Mouse (Mus musculus) embryonic stem cell, embryonic (primary cell): ENCODE data around the gene Rapgef6.

Source experiments
- CTCF ChIA-PET, 4 experiments: fragments of 300-600 bp in 2 of 4; fragments of 350-600 bp in 2 of 4; sonication (Branson Sonifier 250); formaldehyde crosslinking; loops; one replicate each; lab custom pipeline; 2022; ENCODE audit warnings: inconsistent platforms in 2 of 4; lab: Charles Lee
- POLR2A ChIA-PET, 4 experiments: fragments of 300-600 bp in 2 of 4; fragments of 350-600 bp in 2 of 4; sonication (Branson Sonifier 250); formaldehyde crosslinking; loops; one replicate each; lab custom pipeline; 2022; ENCODE audit warnings: antibody characterized with exemption in 4 of 4, inconsistent platforms in 1 of 4; lab: Charles Lee

Rapgef6 gene

GRCm38 (mm10) chr11:54522529-54523430 is at the start of gene Rapgef6:
Gene Rapgef6, plus strand, starts transcription at chr11:54522847.
- ChIA-PET POLR2A (interaction anchor here (0.5 to 3.5 kb wide), 106 partner anchors 8 to 946 kb away, joined by 3 to 38 read pairs (median 4); partner anchors contain the start of genes Fnip1 (in 3 of the 4), Cdc42se2 (in 2 of the 4), G3bp1 (in 1 of the 4) and Gm2a (in 1 of the 4)), CTCF (interaction anchor here (0.6 to 3.6 kb wide), 7 partner anchors 12 to 521 kb away, joined by 3 to 14 read pairs (median 4); no protein-coding TSS in a partner anchor)

DNA sequence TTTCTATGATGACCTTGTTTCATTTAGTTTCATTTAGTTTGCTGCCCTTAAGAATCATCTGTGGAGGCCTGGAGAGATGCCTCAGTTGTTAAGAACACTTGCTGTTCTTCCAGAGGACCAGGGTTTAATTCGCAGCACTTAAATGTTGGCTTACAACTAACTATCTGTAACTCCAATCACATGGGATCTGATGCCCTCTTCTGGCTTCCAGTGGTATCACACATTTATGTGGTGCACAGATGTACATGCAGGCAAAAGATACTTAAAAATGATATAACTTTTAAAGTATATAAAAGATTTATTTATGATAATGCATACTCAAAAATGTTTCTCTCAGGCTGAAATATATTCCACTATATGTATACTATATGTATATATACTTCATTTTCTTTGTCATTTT is 44.2 kb upstream of the Rapgef6 start:
- ChIA-PET CTCF (no interaction called here), POLR2A (no interaction called here)

- ChIA-PET CTCF (no interaction called here), POLR2A (interaction anchor here in 1 of 4 experiments (1.7 kb wide), 1 partner anchor 36 kb away, joined by 5 read pairs; the partner anchor contains the start of gene Rapgef6)
Observed at GRCm38 (mm10) chr11:54486041-54486440, 36.6 kb upstream of the Rapgef6 start.

DNA sequence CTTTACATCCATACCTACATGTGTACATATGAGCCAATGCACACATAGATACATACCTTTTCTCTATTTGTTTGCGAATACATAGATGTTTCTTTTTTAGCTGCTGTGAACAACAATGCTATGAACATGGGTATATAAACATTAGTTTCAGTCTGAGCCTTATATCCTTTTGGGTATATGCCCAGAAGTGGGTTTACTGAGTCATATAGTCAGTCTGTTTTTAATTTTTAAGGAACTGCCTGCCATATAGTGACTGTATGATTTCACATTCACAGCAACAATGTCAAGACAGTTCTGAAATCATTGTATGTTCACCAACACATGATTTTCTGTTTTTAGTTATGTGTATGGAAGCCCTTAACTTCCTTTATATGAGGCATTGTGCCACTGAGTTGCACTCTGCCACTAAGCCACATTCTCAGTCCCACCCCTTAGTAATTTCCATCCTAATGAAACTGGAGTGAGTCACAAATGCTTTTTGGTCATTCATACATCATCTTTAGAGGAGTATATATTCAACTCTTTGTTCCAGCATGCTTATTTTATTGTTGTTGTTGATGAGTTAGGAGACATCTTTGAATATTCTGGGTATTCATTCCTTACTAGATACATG is 30.6 kb upstream of the Rapgef6 start:
- CTCF ChIA-PET = interaction anchor here in 1 of 4 experiments (0.7 kb wide), 1 partner anchor 1044 kb away, joined by 5 read pairs; no protein-coding TSS in a partner anchor
- POLR2A ChIA-PET = interaction anchor here in 2 of 4 experiments (0.6 to 2.0 kb wide), 5 partner anchors 23 to 272 kb away, joined by 3 to 6 read pairs (median 3); partner anchors contain the start of genes Fnip1 (in 1 of the 2) and Rapgef6 (in 1 of the 2)

GRCm38 (mm10) chr11:54492559-54492958 is 30.1 kb upstream of the Rapgef6 start:
- ChIA-PET CTCF (interaction anchor here in 1 of 4 experiments (0.7 kb wide), 1 partner anchor 1044 kb away, joined by 5 read pairs; no protein-coding TSS in a partner anchor), POLR2A (interaction anchor here in 2 of 4 experiments (0.6 to 1.7 kb wide), 2 partner anchors 30 to 271 kb away, joined by 3 to 6 read pairs; partner anchors contain the start of gene Rapgef6 (in 1 of the 2))

GRCm38 (mm10) chr11:54499838-54500237 is 22.8 kb upstream of the Rapgef6 start:
- ChIA-PET CTCF (no interaction called here), POLR2A (interaction anchor here in 2 of 4 experiments (1.3 to 2.0 kb wide), 5 partner anchors 13 to 27 kb away, joined by 3 to 6 read pairs (median 4); partner anchors contain the start of gene Rapgef6 (in 2 of the 2))

DNA sequence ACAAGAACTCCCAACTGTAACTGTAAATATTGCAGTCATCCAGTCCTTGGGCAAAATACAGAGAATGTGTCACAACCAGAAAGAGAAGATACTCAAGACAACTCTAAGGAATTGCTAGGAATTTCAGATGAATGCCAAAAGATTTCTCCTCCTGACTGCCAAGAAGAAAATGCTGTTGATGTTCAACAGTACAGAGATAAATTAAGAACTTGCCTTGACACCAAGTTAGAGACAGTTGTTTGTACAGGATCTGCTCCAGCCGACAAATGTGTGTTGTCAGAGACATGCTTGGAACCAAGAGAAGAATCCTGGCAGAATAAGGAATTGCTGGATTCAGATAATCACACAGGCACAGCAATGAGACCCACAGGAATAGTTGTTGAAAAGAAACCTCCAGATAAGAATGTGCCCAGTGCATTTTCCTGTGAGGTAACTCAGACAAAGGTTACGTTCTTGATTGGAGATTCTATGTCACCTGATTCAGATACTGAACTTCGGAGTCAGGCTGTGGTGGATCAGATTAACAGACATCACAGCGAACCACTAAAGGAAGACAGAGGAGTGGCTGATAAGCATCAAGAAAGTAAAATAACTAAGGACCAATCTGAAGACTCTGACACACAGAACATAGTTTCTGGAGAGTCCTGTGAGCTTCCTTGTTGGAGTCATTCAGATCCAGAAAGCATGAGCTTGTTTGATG is 20.0 kb upstream of the Rapgef6 start:
- CTCF ChIA-PET = no interaction called here
- POLR2A ChIA-PET = interaction anchor here in 2 of 4 experiments (0.6 to 3.6 kb wide), 5 partner anchors 14 to 1581 kb away, joined by 3 to 15 read pairs (median 5); partner anchors contain the start of gene Rapgef6 (in 2 of the 2)

DNA sequence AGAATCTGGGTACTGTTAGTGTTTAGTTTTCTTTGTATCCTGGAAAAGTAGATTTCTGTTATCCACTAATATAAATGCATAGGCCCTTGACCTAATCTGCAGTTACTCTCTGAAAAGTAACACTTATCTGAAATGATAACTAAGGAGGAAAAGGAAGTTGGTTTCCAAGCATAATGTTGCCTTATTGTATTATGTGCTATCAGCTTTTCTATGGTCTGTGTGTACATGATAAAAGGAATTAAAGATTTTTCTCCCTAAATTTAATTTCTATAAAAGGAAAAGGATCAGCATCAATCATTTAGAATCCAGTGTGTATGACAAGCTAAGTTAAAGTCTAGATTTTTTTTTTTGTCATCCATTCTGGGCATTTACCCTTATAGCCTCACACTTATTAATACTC is 9.1 kb upstream of the Rapgef6 start:
- POLR2A ChIA-PET = interaction anchor here in 3 of 4 experiments (0.5 to 1.9 kb wide), 5 partner anchors 9 to 90 kb away, joined by 3 to 12 read pairs (median 5); partner anchors contain the start of gene Rapgef6 (in 2 of the 3)
- CTCF ChIA-PET = no interaction called here

- POLR2A ChIA-PET = interaction anchor here (0.6 to 3.5 kb wide), 100 partner anchors 8 to 947 kb away, joined by 3 to 38 read pairs (median 4); partner anchors contain the start of genes Fnip1 (in 3 of the 4), Cdc42se2 (in 2 of the 4), G3bp1 (in 1 of the 4) and Il3 (in 1 of the 4)
- CTCF ChIA-PET = interaction anchor here in 3 of 4 experiments (0.6 to 3.6 kb wide), 5 partner anchors 13 to 256 kb away, joined by 3 to 14 read pairs (median 4); no protein-coding TSS in a partner anchor
Observed at GRCm38 (mm10) chr11:54521927-54522528, 619 bp upstream of the Rapgef6 start.

DNA sequence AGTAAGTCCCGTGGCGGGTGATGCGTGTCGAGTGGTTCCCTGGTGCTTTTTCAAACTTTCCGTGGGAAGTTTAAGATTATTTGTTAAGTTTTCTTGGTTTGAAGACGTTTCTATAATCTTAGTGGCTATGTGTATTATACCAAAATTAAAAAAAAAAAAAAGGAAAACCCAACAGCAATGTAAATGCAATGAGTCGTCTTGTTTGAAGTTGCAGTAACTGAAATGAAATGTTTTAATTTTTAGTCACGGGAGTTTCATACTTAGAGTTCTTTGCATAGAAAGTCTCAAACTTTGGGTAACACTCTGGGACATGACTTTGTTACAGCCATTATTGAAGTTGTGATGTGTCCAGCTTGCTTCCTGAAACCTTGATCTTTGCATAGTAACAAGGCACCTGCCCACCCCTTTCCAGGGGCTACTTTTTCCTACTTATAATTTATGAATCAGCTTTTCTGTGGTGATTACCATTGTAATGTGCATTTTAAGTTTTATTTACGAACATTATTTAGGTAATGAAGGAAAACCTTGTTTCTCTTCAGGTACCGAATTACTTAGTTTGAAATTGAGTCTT is 869 bp downstream of the Rapgef6 start:
- ChIA-PET POLR2A (interaction anchor here (0.6 to 3.5 kb wide), 50 partner anchors 8 to 945 kb away, joined by 3 to 38 read pairs (median 6); partner anchors contain the start of genes Cdc42se2 (in 2 of the 4), Fnip1 (in 2 of the 4), G3bp1 (in 1 of the 4) and Gm2a (in 1 of the 4)), CTCF (interaction anchor here in 3 of 4 experiments (0.6 to 3.6 kb wide), 3 partner anchors 12 to 521 kb away, joined by 3 to 14 read pairs (median 13); no protein-coding TSS in a partner anchor)

DNA sequence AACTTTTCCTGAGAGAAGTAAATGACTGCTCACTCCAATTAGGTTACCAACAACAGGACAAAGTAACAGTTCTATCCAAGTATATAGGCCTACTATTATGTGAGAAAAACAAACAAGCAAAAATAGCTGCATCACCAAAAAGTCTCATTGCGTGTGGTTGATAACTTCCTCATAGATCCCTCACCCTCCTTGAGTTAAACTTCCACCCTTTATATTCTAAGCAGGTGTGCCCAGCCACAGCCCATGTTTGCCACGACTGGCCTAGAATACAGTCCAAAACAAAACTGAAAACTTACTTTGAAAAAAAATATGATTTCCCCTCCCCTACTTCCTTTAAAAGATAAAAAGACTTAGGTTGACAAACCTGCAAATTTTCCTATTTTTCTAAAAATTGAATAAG is 5.4 kb downstream of the Rapgef6 start:
- POLR2A ChIA-PET = interaction anchor here in 1 of 4 experiments (0.8 to 1.2 kb wide), 4 partner anchors 11 to 59 kb away, joined by 3 read pairs; no protein-coding TSS in a partner anchor

GRCm38 (mm10) chr11:54530391-54530790 is 7.7 kb downstream of the Rapgef6 start:
- CTCF ChIA-PET = no interaction called here
- POLR2A ChIA-PET = interaction anchor here (0.9 to 3.5 kb wide), 11 partner anchors 8 to 92 kb away, joined by 3 to 36 read pairs (median 4); partner anchors contain the start of gene Rapgef6 (in 4 of the 4)

More for the DNA sequence above, 5.4 kb downstream of the Rapgef6 start:
- CTCF ChIA-PET = interaction anchor here in 1 of 4 experiments (0.5 kb wide), 1 partner anchor 45 kb away, joined by 3 read pairs; no protein-coding TSS in a partner anchor

- POLR2A ChIA-PET = interaction anchor here (0.8 to 3.5 kb wide), 12 partner anchors 8 to 93 kb away, joined by 3 to 36 read pairs (median 4); partner anchors contain the start of genes Rapgef6 (in 4 of the 4) and Fnip1 (in 1 of the 4)
- CTCF ChIA-PET = interaction anchor here in 1 of 4 experiments (0.6 kb wide), 1 partner anchor 468 kb away, joined by 5 read pairs; no protein-coding TSS in a partner anchor
Observed at GRCm38 (mm10) chr11:54530916-54531315, 8.3 kb downstream of the Rapgef6 start.

DNA sequence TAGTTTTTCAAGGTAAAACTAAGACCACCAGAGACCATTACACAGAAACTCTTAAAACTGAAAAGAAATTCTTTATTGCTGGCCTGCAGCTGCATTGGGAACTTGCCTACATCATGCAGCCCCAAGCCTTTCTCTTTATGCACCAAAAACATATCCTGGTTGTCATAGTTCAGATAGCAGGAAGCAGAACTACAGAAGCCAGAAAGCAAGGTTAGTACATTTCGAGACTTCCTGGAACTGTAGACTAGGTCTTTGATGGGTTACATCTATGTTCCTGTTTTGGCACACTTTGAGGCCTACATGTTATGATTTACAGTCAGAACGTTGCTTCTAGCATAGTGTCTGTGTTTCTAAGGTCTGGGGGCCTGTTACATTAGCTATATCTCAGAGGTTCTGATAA is 11.2 kb downstream of the Rapgef6 start:
- CTCF ChIA-PET = no interaction called here
- POLR2A ChIA-PET = interaction anchor here in 1 of 4 experiments (0.9 to 2.5 kb wide), 2 partner anchors 11 to 44 kb away, joined by 3 to 22 read pairs; partner anchors contain the start of gene Rapgef6

- ChIA-PET CTCF (interaction anchor here (0.5 to 1.7 kb wide), 23 partner anchors 8 to 1886 kb away, joined by 3 to 14 read pairs (median 4); partner anchors contain the start of gene Rapgef6 (in 2 of the 4)), POLR2A (interaction anchor here in 3 of 4 experiments (0.7 to 2.5 kb wide), 13 partner anchors 8 to 227 kb away, joined by 3 to 29 read pairs (median 4); partner anchors contain the start of genes Rapgef6 (in 3 of the 3) and Fnip1 (in 1 of the 3))
Observed at GRCm38 (mm10) chr11:54534871-54535270, 12.2 kb downstream of the Rapgef6 start.

DNA sequence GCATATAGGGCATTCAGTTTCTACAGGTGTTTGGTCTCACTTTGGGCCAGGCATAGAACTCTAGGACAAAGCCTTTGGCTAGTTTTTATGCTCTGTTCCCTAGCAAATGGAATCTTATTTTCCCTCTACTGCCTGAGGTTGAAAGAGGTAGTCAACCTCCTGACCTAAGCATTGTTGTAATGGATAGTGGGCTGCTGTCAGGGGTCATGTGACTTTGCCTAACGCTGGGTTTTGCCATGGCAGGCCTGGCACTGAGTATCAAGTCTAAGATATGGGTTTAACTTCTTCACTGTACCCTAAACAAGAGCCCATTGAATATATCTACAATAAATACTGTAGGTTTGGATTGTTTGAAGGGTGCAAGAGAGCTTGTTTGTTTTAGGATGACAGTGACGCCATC is 16.4 kb downstream of the Rapgef6 start:
- POLR2A ChIA-PET = interaction anchor here in 3 of 4 experiments (0.8 to 5.6 kb wide), 8 partner anchors 9 to 249 kb away, joined by 3 to 29 read pairs (median 5); partner anchors contain the start of genes Rapgef6 (in 3 of the 3) and Cdc42se2 (in 1 of the 3)
- CTCF ChIA-PET = interaction anchor here in 1 of 4 experiments (0.6 kb wide), 1 partner anchor 232 kb away, joined by 3 read pairs; no protein-coding TSS in a partner anchor
